Mouse (Mus musculus) monocyte, adult 2 months (primary cell): Measurements from ENCODE around the gene Tst.

ENCODE experiments used
- DNase-seq, 2 experiments: peaks; one replicate each; pipeline ENCODE4 v3.0.0; 2022; ENCODE audit warnings: low spot score in 2 of 2, low read depth in 1 of 2

The Tst gene

DNA sequence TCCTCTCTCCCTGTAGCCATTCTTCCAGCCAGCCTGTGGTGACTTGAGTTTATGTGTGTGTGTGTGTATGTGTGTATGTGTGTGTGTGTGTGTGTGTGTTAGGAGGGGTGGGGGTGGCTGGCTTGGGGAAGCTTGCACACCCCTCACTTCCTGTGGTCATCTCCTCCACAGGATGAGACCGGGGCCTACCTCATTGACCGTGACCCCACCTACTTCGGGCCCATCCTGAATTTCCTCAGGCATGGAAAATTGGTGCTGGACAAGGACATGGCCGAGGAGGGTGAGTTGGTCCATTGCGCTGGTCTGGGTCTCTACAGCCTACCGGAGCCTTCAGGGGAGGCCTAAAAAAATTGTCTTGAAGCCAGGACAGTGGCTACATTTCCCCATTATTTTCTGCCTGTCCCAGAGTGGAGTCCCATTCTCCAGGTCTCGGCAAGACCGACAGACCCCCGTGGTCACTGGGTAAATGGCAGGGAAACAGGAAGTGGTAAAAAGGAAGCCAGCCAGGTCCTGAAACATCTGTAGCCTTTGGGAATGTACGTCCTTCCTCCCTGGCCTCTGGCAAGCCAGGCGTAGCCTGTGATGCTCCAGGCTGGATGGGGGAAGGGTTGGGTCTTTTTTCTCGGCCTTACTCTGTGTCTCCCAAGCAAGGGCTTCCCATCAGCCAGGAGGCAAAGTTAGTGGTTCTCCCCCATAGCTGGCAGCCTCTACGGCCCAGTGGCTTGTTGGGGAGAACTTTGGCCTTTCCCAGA, 24.3 kb upstream of the Tst start:
- DNase-seq = no peak

DNA sequence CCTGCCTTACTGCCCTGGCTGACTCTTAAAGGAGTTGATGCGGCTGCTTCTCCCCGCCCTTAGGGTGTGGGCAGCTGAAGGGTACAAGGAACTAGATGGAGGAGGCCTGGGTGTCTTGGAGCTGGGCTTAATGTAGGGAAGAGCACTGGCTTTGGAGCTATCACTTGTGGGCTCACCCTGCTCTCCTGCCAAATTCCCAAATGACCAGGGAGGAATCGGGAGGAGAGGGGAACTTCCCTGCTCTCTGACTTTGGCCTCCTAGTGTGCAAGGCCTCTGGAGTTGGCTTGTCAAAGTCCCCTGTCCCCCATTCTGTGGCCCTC, 23.4 kb upstream of the Tst start:
- no peak for DNase-seq

- DNase-seq = no peak
Measured at GRCm38 (mm10) chr15:78428391-78429138, 22.9 kb upstream of the Tst start, which contains the start of gene Kctd17. Gene Kctd17 (plus strand): TSS chr15:78428564.

DNA sequence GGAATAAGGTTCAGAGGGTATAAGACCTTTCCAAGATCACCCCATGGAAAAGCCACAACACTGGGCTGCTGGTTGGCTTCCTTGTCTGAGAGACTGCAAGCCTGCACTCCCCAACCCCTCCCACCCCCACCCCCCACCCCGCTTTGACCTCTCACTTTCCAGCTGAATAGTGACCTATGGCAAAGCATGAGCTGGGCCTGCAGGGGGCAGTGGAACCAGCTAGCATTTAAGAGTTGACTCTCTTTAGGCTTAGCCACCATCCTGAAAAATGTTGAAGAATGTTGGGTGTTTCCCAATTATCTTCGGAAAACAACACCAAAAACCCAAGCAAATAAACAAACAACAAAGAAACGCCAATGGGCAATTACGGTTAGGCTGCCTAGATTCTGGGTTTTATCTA, 19.5 kb upstream of the Tst start:
- no peak for DNase-seq

GRCm38 (mm10) chr15:78424507-78424906, 18.8 kb upstream of the Tst start:
- no peak for DNase-seq

GRCm38 (mm10) chr15:78422046-78422956, 16.6 kb upstream of the Tst start:
- peak in 1 of 2 experiments; percentile 79 for DNase-seq

DNA sequence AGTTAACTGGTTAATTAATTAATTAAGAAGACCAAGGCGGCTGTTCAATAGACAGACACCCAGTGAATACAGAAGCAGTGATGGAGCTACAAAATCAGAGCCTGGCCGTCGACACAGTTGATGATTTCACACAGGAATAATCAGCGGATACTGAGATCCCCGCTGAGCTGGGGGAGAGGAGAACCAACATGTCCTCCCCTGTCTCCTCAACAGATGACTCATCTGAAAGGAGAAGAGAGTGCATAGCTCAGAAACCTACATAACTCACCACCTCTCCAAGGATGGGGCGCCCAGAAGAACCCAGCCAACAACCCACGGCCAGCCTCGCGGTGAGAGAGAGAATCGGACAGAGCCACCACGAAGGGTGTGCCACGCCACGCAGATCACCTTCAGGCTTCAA, 14.7 kb upstream of the Tst start:
- no peak for DNase-seq

DNA sequence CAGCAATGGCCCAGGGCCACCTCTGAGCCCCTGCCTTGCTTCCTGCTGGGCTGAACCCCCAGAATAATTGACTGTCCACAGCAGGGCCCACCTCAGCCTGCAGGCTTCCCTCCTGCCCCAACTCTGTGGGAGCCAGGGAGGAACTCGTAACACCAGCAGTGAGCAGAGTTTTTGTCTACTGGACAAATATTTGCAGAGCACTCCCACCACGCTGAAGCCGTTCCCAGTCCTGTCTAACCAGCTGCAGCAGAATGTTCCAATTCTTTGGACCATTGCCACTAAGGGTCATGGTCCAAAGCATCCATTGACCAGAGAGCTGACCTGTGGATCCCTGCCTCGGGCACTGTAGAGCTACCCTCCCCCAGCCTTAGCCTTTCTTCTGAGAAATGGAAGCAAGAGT, 11.2 kb upstream of the Tst start:
- no peak for DNase-seq

GRCm38 (mm10) chr15:78414157-78414556, 8.4 kb upstream of the Tst start:
- no peak for DNase-seq

GRCm38 (mm10) chr15:78413719-78414117, 8.0 kb upstream of the Tst start:
- no peak for DNase-seq

DNA sequence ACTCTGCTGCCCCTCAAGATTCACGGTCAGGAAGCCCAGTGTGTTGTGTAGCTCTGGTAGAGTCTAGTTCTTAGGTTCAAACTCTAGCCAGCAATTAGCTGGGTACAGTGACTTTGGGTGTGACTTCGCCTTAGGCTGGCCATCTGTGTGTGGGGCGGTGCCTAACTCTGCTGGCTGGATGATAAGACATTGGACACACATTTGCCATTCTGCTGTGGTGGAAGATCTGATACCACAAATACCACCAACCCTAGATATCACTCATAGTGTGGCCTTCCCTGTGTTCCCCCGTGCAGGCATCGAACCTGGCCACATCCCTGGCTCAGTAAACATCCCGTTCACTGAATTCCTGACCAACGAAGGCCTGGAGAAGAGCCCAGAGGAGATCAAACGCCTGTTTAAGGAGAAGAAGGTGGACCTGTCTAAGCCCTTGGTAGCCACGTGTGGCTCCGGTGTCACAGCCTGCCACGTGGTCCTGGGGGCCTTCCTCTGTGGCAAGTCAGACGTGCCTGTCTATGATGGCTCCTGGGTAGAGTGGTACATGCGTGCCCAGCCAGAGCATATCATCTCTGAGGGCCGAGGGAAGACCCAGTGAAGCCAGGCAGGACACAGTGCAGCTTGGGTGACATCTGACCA, 7.5 kb upstream of the Tst start:
- no peak for DNase-seq

DNA sequence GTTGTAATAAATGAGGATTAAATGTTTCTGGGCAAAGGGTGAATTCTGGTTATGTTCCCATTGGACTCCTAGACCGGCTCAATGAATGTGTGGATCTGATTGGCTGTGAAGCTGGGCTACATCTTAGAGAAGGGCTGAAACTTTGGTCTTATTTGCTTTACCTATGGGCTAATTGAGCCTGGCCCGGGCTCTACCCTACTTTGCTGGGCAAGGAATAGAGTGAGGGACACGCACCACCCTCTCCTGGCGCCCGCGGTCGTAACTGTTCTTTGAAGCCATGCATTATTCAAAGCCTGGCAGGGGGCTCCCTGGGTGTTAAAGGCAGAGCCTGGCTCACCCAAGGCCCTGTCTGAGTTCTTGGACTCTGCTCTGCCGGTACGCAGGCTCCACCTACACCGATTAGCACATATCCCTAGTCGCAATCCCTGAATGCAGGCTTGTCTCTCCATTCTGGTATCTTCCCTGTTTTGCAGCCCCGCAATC, 3.9 kb upstream of the Tst start:
- DNase-seq = no peak

DNA sequence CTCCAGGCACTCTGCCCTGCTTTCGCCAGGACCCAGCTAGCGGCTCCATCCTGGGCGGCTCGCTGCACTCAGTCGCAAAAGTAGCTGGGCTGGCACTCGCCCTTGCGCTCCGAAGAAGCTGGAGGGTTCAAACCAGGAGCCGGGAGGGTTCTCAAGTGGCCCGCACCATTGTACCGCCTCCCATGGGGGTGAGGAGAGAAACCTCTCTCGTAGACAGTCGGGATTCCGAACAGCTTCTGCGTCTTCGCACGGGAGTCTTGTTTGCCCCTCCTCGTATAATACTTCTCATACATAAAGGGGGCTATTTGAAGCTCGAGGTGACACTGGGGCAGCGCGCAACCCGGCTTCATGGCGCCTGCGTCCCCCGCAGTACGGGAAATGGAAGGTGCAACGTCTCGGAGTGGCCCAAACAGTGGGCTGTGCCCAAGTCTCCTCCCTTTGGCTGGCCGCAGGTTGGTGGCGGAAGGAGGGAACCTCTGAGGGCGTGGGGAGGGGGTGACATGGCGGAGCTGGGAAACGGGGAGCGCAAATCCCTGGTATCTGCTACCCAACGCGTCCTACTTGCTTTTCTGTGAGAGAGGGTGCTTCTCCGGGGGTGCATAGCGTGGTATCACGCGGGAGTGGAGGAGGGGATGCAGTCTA, 707 bp upstream of the Tst start, which contains the start of gene Mpst:
Gene Mpst (plus strand): TSS at position 124 of the 642 bp plus-strand sequence.
- peak; percentile 58 to 83 for DNase-seq

DNA sequence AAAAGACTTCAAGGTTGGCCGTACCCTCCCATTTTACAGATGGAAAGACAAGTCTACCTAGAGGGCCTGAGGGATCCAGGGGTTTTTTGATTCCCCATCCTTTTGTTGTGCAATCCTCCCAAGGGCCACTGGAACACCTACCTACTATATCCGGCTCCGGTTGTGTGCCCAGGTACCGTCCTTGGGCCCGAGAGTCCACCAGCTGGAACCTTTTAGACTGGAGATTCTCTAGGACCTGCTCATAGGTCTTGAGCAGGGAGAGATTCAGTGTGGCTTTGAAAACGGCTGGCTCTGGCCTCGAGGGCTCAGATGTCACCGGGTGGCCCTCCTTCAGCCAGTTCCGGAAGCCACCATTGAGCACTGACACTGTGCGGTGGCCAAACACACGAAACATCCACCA, 609 bp downstream of the Tst start:
- DNase-seq = no peak

GRCm38 (mm10) chr15:78403896-78404295, 1.8 kb downstream of the Tst start:
- no peak for DNase-seq

DNA sequence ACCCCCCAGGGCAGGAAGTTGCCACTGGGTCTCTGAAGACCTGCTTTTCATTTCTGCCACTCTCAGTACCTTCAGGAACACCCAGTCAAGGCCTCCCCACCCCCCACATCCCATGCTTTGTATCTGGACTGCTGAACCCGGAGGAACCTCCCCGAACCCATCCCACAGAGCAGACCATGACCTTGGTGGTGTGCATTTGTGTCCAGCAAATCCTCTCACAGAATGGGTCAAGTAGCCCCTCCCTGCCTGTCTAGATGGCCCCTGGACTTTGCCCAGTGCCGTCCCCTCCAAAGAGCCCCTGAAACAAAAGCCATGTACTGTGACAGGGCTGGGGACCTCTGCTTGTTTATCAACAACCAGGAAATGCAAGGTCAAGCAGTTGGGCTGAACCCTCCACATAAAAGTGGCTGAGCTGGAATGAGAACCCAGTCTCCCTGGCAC, 2.4 kb downstream of the Tst start:
- no peak for DNase-seq

DNA sequence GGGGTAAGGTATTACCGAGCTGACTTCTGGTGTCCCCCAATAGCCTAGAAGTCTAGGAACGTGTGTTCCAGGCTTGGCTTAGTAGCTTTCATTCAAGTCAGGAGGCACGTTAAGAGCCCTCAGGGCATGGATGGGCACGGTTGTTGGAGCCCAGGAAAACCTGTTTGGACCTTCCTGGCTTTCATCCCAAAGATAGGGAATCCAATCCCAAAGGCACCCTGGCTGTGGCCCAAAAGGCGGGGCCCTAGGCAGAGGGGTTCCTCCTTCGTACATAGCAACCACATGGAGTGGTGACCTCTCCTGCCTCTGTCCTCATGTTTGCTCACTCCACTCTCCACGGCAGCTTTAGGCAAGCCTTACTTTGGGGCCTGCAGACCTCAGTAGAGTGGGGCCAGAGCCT, 3.3 kb downstream of the Tst start:
- no peak for DNase-seq

GRCm38 (mm10) chr15:78401921-78402320, 3.8 kb downstream of the Tst start:
- no peak for DNase-seq

DNA sequence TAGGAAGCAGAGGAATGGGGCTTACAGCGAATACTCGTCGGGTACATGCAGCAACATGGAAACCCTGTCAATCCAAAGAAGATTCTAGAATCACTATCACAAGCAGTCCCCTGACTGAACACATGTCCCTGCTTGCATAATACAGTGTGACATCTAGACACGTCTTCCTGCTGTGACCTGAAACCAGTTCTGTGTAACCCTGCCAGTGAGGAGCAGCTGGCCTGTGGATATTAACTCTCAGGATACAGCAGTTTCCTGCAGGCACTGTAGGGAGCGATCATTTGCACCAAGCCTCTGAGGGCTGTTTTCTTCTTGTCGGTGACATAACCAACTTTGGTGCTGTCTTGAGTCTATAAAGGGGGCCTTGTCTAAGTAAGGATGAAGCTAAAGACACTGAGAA, 4.4 kb downstream of the Tst start:
- DNase-seq = no peak

- no peak for DNase-seq
Measured at GRCm38 (mm10) chr15:78395478-78395962, 10.2 kb downstream of the Tst start, which contains the start of gene Tex33. Gene Tex33 (minus strand): TSS chr15:78395912.
